Mouse (Mus musculus): ENCODE data around the gene Nrde2. TPM values are rescaled to one million over a fixed set of nuclear protein-coding genes. Genes with fewer than 3 reads are reported as not detected.

The Nrde2 gene
- polyA plus RNA-seq, 1 experiment: 8.3 TPM

GRCm38 (mm10) chr12:100134395-100134936, 25.0 kb downstream of the Nrde2 start:
- Histone ChIP-seq H3K27me3 (replicated peaks; ENCODE audit: control insufficient read depth, insufficient read depth, low read length) (no peaks in the 10 kb centered on the region), H3K36me3 (ENCODE audit: control insufficient read depth, insufficient read depth, low read length) (peaks cover 2% of the 10 kb centered on the region), H3K27ac (ENCODE audit: insufficient read depth, low read depth, low read length) (no peak overlapping the region), H3K4me1 (ENCODE audit: control insufficient read depth, insufficient read depth, low read length) (no peaks in the 10 kb centered on the region), H3K4me3 (ENCODE audit: insufficient read depth, low read depth, low read length) (no peak overlapping the region)
- DNase-seq: no peak
- TF ChIP-seq CTCF (conservative IDR thresholded peaks at IDR 0.05; ENCODE audit: insufficient read depth, insufficient read length, low read depth, low read length) (no peak), POLR2A (IDR thresholded peaks at IDR 0.05; ENCODE audit: low read depth, low read length) (no peak)
- WGBS: 79% methylated on average over 11 of the region's 11 CpGs

- H3K36me3 ChIP-seq (ENCODE audit: control insufficient read depth, insufficient read depth, low read length): no peaks in the 10 kb centered on the region; the same call in 1 of the 2 replicates
Observed at GRCm38 (mm10) chr12:100131655-100132054, 27.8 kb downstream of the Nrde2 start.

GRCm38 (mm10) chr12:100131167-100131566, 28.3 kb downstream of the Nrde2 start:
- 0 out of 2 replicates have a peak, but pooled peaks cover 4% of the 10 kb centered on the region for H3K4me1 ChIP-seq (ENCODE audit: control insufficient read depth, insufficient read depth, low read length)
- H3K27ac ChIP-seq (ENCODE audit: insufficient read depth, low read depth, low read length): no peak overlapping the region
- H3K36me3 ChIP-seq (ENCODE audit: control insufficient read depth, insufficient read depth, low read length): no peaks in the 10 kb centered on the region; the same call in 1 of the 2 replicates
- 92% methylated on average over 9 of the region's 9 CpGs for WGBS
- no peak for TF ChIP-seq CTCF (conservative IDR thresholded peaks at IDR 0.05; ENCODE audit: insufficient read depth, insufficient read length, low read depth, low read length)
- no peak for TF ChIP-seq POLR2A (IDR thresholded peaks at IDR 0.05; ENCODE audit: low read depth, low read length)
- DNase-seq: no peak
- H3K27me3 ChIP-seq (replicated peaks; ENCODE audit: control insufficient read depth, insufficient read depth, low read length): no peaks in the 10 kb centered on the region
- no peak overlapping the region for H3K4me3 ChIP-seq (ENCODE audit: insufficient read depth, low read depth, low read length)

More at GRCm38 (mm10) chr12:100131655-100132054, 27.8 kb downstream of the Nrde2 start:
- no peak overlapping the region for H3K27ac ChIP-seq (ENCODE audit: insufficient read depth, low read depth, low read length)
- 30% methylated on average over 8 of the region's 8 CpGs for WGBS
- DNase-seq: peak; percentile 70
- H3K4me1 ChIP-seq (ENCODE audit: control insufficient read depth, insufficient read depth, low read length): 0 out of 2 replicates have a peak, but pooled peaks cover 4% of the 10 kb centered on the region
- no peaks in the 10 kb centered on the region for H3K27me3 ChIP-seq (replicated peaks; ENCODE audit: control insufficient read depth, insufficient read depth, low read length)
- peak; percentile 79 for TF ChIP-seq CTCF (conservative IDR thresholded peaks at IDR 0.05; ENCODE audit: insufficient read depth, insufficient read length, low read depth, low read length)
- no peak for TF ChIP-seq POLR2A (IDR thresholded peaks at IDR 0.05; ENCODE audit: low read depth, low read length)
- no peak overlapping the region for H3K4me3 ChIP-seq (ENCODE audit: insufficient read depth, low read depth, low read length)

- 44% methylated on average over 8 of the region's 8 CpGs for WGBS
- Histone ChIP-seq H3K27me3 (replicated peaks; ENCODE audit: control insufficient read depth, insufficient read depth, low read length) (no peaks in the 10 kb centered on the region), H3K36me3 (ENCODE audit: control insufficient read depth, insufficient read depth, low read length) (no peaks in the 10 kb centered on the region; the same call in 1 of the 2 replicates), H3K4me3 (ENCODE audit: insufficient read depth, low read depth, low read length) (no peak overlapping the region), H3K4me1 (ENCODE audit: control insufficient read depth, insufficient read depth, low read length) (0 out of 2 replicates have a peak, but pooled peaks cover 4% of the 10 kb centered on the region), H3K27ac (ENCODE audit: insufficient read depth, low read depth, low read length) (no peak overlapping the region)
- TF ChIP-seq POLR2A (IDR thresholded peaks at IDR 0.05; ENCODE audit: low read depth, low read length): no peak
- no peak for TF ChIP-seq CTCF (conservative IDR thresholded peaks at IDR 0.05; ENCODE audit: insufficient read depth, insufficient read length, low read depth, low read length)
- peak; percentile 53 for DNase-seq
Observed at GRCm38 (mm10) chr12:100128961-100129360, 30.5 kb downstream of the Nrde2 start.

GRCm38 (mm10) chr12:100128522-100128921, 30.9 kb downstream of the Nrde2 start:
- peak overlapping the region; percentile 71 for H3K27ac ChIP-seq (ENCODE audit: insufficient read depth, low read depth, low read length)
- 0 out of 2 replicates have a peak, but pooled peaks cover 4% of the 10 kb centered on the region for H3K4me1 ChIP-seq (ENCODE audit: control insufficient read depth, insufficient read depth, low read length)
- WGBS: 66% methylated on average over 6 of the region's 6 CpGs
- no peak for DNase-seq
- H3K36me3 ChIP-seq (ENCODE audit: control insufficient read depth, insufficient read depth, low read length): peaks cover 1% of the 10 kb centered on the region; the same call in 1 of the 2 replicates
- TF ChIP-seq POLR2A (IDR thresholded peaks at IDR 0.05; ENCODE audit: low read depth, low read length): no peak
- no peak overlapping the region for H3K4me3 ChIP-seq (ENCODE audit: insufficient read depth, low read depth, low read length)
- H3K27me3 ChIP-seq (replicated peaks; ENCODE audit: control insufficient read depth, insufficient read depth, low read length): no peaks in the 10 kb centered on the region

- 0 out of 2 replicates have a peak, but pooled peaks cover 4% of the 10 kb centered on the region for H3K4me1 ChIP-seq (ENCODE audit: control insufficient read depth, insufficient read depth, low read length)
- H3K4me3 ChIP-seq (ENCODE audit: insufficient read depth, low read depth, low read length): no peak overlapping the region
- TF ChIP-seq POLR2A (IDR thresholded peaks at IDR 0.05; ENCODE audit: low read depth, low read length): no peak
- no peak for TF ChIP-seq CTCF (conservative IDR thresholded peaks at IDR 0.05; ENCODE audit: insufficient read depth, insufficient read length, low read depth, low read length)
- peak overlapping the region; percentile 77 for H3K27ac ChIP-seq (ENCODE audit: insufficient read depth, low read depth, low read length)
- no peaks in the 10 kb centered on the region for H3K27me3 ChIP-seq (replicated peaks; ENCODE audit: control insufficient read depth, insufficient read depth, low read length)
- DNase-seq: peak; percentile 25
- 51% methylated on average over 8 of the region's 8 CpGs for WGBS
- peaks cover 5% of the 10 kb centered on the region; the same call in 1 of the 2 replicates for H3K36me3 ChIP-seq (ENCODE audit: control insufficient read depth, insufficient read depth, low read length)
Observed at GRCm38 (mm10) chr12:100127866-100128480, 31.5 kb downstream of the Nrde2 start.

All from kidney, adult 2 months (tissue).